Mouse (Mus musculus) liver, adult (tissue): ENCODE measurements around the gene Cbr3.

ENCODE experiments used
- GATA4 ChIP-seq: IDR thresholded peaks from 2 replicates; pipeline ENCODE4 v1.6.1; 2014; ENCODE audit warnings: mild to moderate bottlenecking, low read length; ENCODE audit not compliant: insufficient replicate concordance

Gene Cbr3

GRCm38 (mm10) chr16:93682689-93683507 lies at the start of gene Cbr3:
Gene Cbr3, plus strand, starts transcription at chr16:93683215.
- no peak for TF ChIP-seq GATA4

GRCm38 (mm10) chr16:93644006-93644405 lies 39.0 kb upstream of the Cbr3 start:
- no peak for TF ChIP-seq GATA4

GRCm38 (mm10) chr16:93648441-93649183 lies 34.4 kb upstream of the Cbr3 start:
- TF ChIP-seq GATA4 = no peak

- TF ChIP-seq GATA4 = no peak
Observed at GRCm38 (mm10) chr16:93667976-93668375, 15.0 kb upstream of the Cbr3 start.

- TF ChIP-seq GATA4 = no peak
Observed at GRCm38 (mm10) chr16:93669521-93669920, 13.5 kb upstream of the Cbr3 start.

- no peak for TF ChIP-seq GATA4
Observed at GRCm38 (mm10) chr16:93671064-93671463, 12.0 kb upstream of the Cbr3 start.

DNA sequence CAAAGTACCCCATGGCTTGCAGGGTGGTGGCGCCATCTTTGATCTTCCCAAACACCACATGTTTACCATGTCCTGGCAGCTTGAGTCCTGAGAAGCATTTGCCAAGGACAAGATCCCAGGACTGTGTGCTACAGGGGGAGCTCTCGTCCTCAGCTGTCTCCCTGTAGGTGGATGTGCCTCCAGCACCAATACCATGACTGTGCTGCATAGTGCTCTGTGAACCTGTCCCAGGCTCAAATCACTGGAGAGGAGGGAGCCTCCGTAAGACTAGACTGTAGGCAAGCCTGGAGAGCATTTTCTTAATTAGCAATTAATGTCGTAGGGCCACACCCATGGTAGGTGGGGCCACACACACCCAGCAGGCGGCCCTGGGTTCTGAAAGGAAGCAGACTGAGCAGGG lies 6.6 kb upstream of the Cbr3 start:
- TF ChIP-seq GATA4 = no peak

GRCm38 (mm10) chr16:93678206-93678605 lies 4.8 kb upstream of the Cbr3 start:
- TF ChIP-seq GATA4 = no peak

DNA sequence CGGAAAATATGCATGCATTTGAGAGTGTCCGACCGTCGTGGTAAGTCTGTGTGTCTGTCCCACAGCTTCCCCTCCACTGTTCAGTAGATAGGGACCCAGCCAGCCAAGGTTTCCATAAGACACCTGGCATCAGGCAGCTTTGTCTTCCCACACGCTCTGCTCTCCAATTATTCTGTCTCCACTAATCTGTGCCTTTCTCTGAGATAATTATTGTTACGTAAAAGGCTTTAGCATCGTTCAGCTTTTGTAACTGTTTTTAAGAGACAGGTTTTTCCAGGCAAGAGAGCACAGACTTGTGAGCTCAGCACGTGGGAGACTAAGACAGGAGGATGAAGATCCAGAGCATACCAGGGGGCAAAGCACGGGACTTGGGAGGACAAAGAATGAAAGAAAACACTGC lies 3.9 kb upstream of the Cbr3 start:
- TF ChIP-seq GATA4 = no peak

- no peak for TF ChIP-seq GATA4
Observed at GRCm38 (mm10) chr16:93682156-93682688, 793 bp upstream of the Cbr3 start.

DNA sequence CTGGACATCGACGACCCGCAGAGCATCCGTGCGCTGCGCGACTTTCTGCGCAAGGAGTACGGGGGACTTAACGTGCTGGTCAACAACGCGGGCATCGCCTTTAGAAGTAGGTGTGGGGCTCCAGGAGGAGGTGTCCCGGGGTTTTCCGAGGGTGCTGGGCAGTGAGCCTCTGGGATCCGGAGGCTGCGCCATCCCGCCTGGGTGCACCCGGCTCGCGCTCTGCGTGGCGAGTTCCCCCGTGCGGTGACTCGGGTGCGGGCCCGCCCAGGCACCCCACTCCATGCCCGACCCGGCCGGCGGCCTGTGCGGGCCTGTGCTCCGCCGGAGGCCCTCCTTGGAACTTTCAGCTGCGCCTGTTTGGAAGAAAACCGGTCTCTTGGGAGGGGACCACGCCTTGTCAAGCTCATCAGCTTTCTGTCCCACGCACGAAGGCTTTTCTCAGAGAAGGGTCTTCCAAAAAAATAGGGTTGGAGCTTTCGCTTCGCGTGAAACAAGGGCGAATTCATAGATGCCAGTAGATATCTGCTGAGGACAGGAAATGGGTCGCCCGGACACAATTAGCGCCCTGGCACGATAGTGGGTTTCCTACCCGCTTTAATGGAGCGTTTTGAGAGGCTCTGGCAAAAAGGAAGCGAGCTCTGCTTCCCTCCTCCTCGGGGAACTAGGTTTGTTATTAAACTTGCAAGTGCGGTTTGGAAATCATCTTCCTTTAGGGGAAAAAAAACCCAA lies 657 bp downstream of the Cbr3 start:
- TF ChIP-seq GATA4 = no peak

DNA sequence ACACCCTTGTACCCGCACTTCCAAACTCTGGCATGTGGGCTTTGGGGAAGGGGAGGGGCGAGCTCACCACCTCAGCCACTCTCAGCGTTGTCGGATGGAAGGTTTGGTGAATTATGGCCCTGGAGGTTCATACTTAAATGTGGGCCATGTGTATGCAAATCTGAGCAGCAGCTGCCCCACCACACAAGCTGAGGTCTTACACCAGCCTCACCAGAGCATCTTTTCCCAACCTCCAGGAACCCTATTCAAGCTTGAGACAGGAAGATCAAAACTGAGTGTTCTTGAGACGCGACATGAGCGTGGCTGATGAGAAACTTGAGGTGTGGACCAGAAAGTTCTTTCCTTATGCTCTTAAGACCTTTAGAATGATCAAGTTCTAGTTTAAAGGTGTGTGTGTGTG lies 1.4 kb downstream of the Cbr3 start:
- no peak for TF ChIP-seq GATA4

GRCm38 (mm10) chr16:93686421-93686820 lies 3.4 kb downstream of the Cbr3 start:
- TF ChIP-seq GATA4 = no peak

DNA sequence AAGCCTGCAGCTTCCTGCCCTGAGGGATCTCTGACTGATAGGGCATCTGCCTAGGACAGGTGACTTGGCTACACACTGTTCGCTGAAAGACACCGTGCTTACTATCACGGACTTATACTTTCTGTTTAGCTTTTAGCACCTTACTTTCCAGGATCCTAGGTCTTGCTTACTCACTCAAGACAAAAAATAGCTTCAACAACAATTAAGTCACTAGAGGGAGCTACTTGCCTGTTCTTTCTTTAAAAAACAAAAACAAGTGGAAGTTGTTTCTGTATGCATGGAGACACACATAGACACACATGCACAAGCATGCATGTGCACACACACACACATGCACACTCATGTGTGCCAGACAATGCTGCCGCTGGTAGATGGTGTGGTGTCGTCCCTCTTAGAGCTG lies 3.9 kb downstream of the Cbr3 start:
- no peak for TF ChIP-seq GATA4

DNA sequence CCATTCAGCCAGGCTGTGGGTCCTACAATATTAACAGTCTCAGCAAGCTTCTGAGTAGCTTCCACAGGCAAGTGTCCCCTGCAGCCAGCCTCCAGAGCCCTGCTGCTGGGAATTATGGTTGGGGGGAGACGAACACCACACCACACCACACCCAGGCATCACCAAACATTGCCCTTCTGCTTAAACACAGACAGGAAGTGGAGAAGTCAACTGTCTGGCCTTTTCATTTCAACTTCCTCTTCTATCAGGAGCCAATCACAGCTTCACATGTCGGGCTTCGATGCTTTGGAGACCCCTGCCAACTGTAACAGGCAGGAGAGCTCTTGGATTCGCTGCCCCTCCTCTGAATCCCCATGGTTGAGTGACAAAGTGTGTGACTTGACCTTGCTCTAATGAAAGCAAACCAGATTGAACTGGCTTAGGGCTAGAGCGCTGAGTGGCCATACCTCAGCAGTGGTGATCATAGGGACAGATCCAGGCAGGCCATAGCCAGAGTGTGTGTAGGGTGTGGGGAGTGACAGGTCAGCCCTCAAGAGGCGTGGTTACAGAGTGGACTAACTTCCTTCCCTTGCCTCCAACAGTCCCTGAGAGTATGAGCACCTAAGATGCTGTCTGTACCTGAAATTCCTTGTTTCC lies 8.3 kb downstream of the Cbr3 start:
- TF ChIP-seq GATA4 = no peak

DNA sequence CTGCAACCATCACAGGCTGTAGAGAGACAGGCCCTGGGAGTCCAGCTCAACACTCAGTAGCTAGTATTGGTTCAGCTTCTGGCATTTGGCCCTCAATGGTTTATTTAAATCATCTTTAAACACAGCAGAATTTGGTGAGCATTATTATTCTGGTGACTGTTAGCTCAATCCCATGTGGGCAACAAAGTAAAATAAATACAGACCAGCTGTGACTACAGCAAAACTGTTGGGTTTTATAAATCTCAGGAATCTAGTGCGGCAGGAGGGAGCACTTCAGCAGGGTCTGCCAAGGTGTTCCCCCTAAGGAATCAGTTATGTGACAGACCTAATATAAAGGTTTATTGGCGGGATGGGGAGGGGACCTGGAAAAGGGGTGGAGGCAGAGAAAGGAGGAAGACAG lies 9.7 kb downstream of the Cbr3 start:
- no peak for TF ChIP-seq GATA4

DNA sequence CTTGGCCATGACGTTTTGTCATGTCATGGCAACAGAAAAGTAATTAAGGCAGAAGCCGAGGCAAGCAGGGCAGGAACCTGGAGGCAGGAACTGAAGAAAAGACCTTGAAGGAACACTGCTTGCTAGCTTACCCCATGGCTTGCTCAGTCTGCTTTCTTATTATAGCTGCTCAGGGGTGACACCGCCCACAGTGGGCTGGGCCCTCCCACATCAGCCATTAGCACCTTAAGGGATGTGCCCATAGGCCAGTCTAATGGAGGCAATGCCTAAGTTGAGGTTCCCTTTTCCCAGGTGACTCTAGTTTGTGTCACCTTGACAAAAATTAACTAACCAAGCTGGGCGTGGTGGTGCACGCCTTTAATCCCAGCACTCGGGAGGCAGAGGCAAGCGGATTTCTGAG lies 24.1 kb downstream of the Cbr3 start:
- TF ChIP-seq GATA4 = no peak
